Mouse (Mus musculus) granulocyte monocyte progenitor cell, adult 5-6 weeks (primary cell): ENCODE results near the gene Olfr1465. TPM values are rescaled to one million over a fixed set of nuclear protein-coding genes. Genes with fewer than 3 reads are reported as not detected.

Experiments
- ATAC-seq: replicated peaks from 2 replicates; pipeline ENCODE4 v1.8.0; 2016; ENCODE audit warnings: mild to moderate bottlenecking, moderate TSS enrichment, inconsistent platforms; ENCODE audit not compliant: poor library complexity, severe bottlenecking
- total RNA-seq, 2 experiments: library from RNA; stranded (forward) in 1 of 2; stranded (reverse) in 1 of 2; fragments of 200-712, 200-1000 nt in 1 of 2; fragments of >200 nt in 1 of 2; fragmentation: Nextera tagmentation in 1 of 2; gene quantifications; 2 replicates each; pipeline ENCODE4 v1.2.3; 2014 to 2017

Olfr1465 gene
- total RNA-seq (2014; fragmentation: Nextera tagmentation) = not detected in 2 replicates
- not detected in 2 replicates for total RNA-seq (2017)

DNA sequence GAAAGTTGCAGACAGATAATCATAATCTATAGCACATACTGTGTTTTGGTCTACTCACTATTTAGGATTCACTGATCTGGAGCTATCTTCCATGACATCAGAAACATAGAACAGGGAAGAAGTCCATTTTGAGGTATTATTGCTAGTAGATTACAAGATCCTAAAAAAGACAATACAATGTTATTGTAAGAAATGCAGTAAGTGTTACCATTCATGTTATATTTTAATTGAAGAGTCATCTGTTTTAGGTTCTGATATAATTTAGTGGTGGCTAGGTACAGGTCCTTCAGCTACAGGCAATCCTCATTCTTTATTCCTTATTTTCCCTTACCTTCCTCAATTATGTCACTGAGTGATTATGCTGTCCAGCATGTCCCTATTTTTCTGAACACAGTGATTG, at the start of gene Olfr1465:
Gene Olfr1465 (minus strand): TSS at position 101 of the 400 bp plus-strand sequence.
- no peak for ATAC-seq

DNA sequence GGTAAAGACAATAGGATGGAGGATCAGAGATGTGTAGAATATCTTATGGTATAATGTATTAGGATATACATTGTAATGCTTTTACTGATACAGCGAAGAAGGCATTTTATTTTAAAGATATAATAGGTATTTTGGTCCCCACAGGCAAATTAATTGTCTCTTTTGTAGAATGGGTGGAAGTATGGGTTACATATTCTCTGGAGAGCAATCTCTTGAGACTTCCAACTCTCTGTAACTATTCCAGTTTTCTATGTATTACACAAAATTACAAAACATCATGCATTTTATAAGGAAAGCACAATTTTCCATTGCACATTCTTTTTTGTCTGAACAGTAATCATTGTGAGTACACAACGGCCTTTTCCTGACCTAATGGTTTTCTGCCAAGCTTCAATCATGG, 46.6 kb upstream of the Olfr1465 start, which contains the start of gene Olfr1467:
Gene Olfr1467 (plus strand): TSS at position 301 of the 400 bp plus-strand sequence.
- no peak for ATAC-seq

- ATAC-seq = no peak
Measured at GRCm38 (mm10) chr19:13338562-13338961, 23.2 kb upstream of the Olfr1465 start, which contains the start of gene Olfr1466. Gene Olfr1466, plus strand, starts transcription at chr19:13338862.

Other genes starting within 250 kb of the Olfr1465 start
- gene Olfr1457, start 217.7 kb downstream of the Olfr1465 start, total RNA-seq (2014; fragmentation: Nextera tagmentation) = not detected in 2 replicates
- gene Olfr1457, start 217.7 kb downstream of the Olfr1465 start, total RNA-seq (2017) = not detected in 2 replicates
- not detected in 2 replicates for gene Olfr1458, start 208.8 kb downstream of the Olfr1465 start, total RNA-seq (2014; fragmentation: Nextera tagmentation)
- gene Olfr1458, start 208.8 kb downstream of the Olfr1465 start, total RNA-seq (2017) = not detected in 2 replicates
- gene Olfr1459, start 166.0 kb downstream of the Olfr1465 start, total RNA-seq (2014; fragmentation: Nextera tagmentation) = not detected in 2 replicates
- not detected in 2 replicates for gene Olfr1459, start 166.0 kb downstream of the Olfr1465 start, total RNA-seq (2017)
- not detected in 2 replicates for gene Olfr1461, start 152.5 kb downstream of the Olfr1465 start, total RNA-seq (2014; fragmentation: Nextera tagmentation)
- not detected in 2 replicates for gene Olfr1461, start 152.5 kb downstream of the Olfr1465 start, total RNA-seq (2017)
- not detected in 2 replicates for gene Olfr1462, start 129.8 kb downstream of the Olfr1465 start, total RNA-seq (2014; fragmentation: Nextera tagmentation)
- gene Olfr1462, start 129.8 kb downstream of the Olfr1465 start, total RNA-seq (2017) = not detected in 2 replicates
- not detected in 2 replicates for gene Olfr1463, start 84.2 kb downstream of the Olfr1465 start, total RNA-seq (2014; fragmentation: Nextera tagmentation)
- not detected in 2 replicates for gene Olfr1463, start 84.2 kb downstream of the Olfr1465 start, total RNA-seq (2017)
- gene Olfr1466, start 23.3 kb upstream of the Olfr1465 start, total RNA-seq (2014; fragmentation: Nextera tagmentation) = not detected in 2 replicates
- not detected in 2 replicates for gene Olfr1466, start 23.3 kb upstream of the Olfr1465 start, total RNA-seq (2017)
- gene Olfr1467, start 46.7 kb upstream of the Olfr1465 start, total RNA-seq (2014; fragmentation: Nextera tagmentation) = not detected in 2 replicates
- gene Olfr1467, start 46.7 kb upstream of the Olfr1465 start, total RNA-seq (2017) = not detected in 2 replicates
- gene Olfr1469, start 92.3 kb upstream of the Olfr1465 start, total RNA-seq (2014; fragmentation: Nextera tagmentation) = not detected in 2 replicates
- not detected in 2 replicates for gene Olfr1469, start 92.3 kb upstream of the Olfr1465 start, total RNA-seq (2017)
- gene Olfr1471, start 127.9 kb upstream of the Olfr1465 start, total RNA-seq (2014; fragmentation: Nextera tagmentation) = not detected in 2 replicates
- not detected in 2 replicates for gene Olfr1471, start 127.9 kb upstream of the Olfr1465 start, total RNA-seq (2017)
- not detected in 2 replicates for gene Olfr1472, start 140.5 kb upstream of the Olfr1465 start, total RNA-seq (2014; fragmentation: Nextera tagmentation)
- not detected in 2 replicates for gene Olfr1472, start 140.5 kb upstream of the Olfr1465 start, total RNA-seq (2017)
- not detected in 2 replicates for gene Olfr1474, start 154.0 kb upstream of the Olfr1465 start, total RNA-seq (2014; fragmentation: Nextera tagmentation)
- not detected in 2 replicates for gene Olfr1474, start 154.0 kb upstream of the Olfr1465 start, total RNA-seq (2017)
- gene Olfr1475, start 164.7 kb upstream of the Olfr1465 start, total RNA-seq (2014; fragmentation: Nextera tagmentation) = not detected in 2 replicates
- not detected in 2 replicates for gene Olfr1475, start 164.7 kb upstream of the Olfr1465 start, total RNA-seq (2017)
- not detected in 2 replicates for gene Olfr1477, start 185.0 kb upstream of the Olfr1465 start, total RNA-seq (2014; fragmentation: Nextera tagmentation)
- not detected in 2 replicates for gene Olfr1477, start 185.0 kb upstream of the Olfr1465 start, total RNA-seq (2017)
- not detected in 2 replicates for gene Olfr1480, start 212.4 kb upstream of the Olfr1465 start, total RNA-seq (2014; fragmentation: Nextera tagmentation)
- not detected in 2 replicates for gene Olfr1480, start 212.4 kb upstream of the Olfr1465 start, total RNA-seq (2017)